Mouse (Mus musculus) left cerebral cortex, postnatal 25 days (tissue): ENCODE measurements around the gene Pde6c. TPM values are rescaled to one million over a fixed set of nuclear protein-coding genes. Genes with fewer than 3 reads are reported as not detected.

Experiments used
- DNase-seq, 2 experiments: peaks; one replicate each; pipeline ENCODE4 v3.0.0; 2022; ENCODE audit warnings: low spot score in 2 of 2, mixed read lengths in 1 of 2
- intact Hi-C: fragments of 180-260 bp; cut with DNase I; formaldehyde crosslinking; loops from one replicate; pipeline ENCODE4 v1.15.1; 2025
- total RNA-seq, 2 experiments: library from RNA; stranded (reverse); gene quantifications; 2 replicates each; pipeline ENCODE4 v1.2.3; 2021

The Pde6c gene
- total RNA-seq, 2 experiments from 2014 or later: 0.34 to 0.69 TPM

DNA sequence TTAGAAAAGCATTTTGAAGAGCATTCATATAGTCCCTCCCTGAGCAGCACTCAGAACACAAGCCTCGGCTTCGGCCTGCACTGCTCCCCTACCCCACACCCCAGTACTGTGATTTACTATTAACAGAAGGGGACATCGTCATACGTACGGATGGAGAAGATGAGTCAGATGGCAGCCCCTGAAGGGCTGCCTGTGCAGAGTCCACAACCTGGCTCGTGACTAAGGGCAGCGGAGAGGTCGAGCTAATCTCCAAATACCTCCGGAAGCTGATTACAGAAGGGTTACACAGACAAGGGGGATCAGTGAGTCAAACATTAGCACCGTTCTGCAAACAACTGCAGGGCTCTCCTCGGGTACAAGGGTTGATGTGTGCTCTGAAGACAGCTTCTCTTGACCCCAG lies 1.4 kb downstream of the Pde6c start:
- intact Hi-C loops: no loop called here
- no peak for DNase-seq

GRCm38 (mm10) chr19:38134806-38135205 lies 2.2 kb downstream of the Pde6c start:
- DNase-seq: no peak
- intact Hi-C loops: no loop called here

GRCm38 (mm10) chr19:38143540-38144271 lies 11.1 kb downstream of the Pde6c start:
- no peak for DNase-seq
- intact Hi-C loops: no loop called here

DNA sequence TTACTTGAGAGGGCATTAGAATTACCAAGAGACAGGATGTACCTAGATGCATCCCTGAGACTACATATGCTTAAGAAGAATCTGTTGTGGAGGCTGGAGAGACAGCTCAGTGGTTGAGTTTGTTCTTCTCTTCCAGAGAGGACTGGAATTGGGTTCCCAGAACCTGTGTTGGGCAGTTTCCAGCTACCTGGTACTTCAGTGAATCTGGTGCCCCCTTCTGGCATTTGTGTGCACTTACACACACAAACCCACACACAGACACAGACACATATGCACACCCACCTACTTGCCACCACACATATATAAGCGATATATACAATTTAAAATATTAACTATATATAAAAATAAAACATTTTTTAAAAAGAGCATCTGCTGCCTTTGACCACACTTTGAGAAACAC lies 23.7 kb downstream of the Pde6c start:
- intact Hi-C loops: no loop called here
- DNase-seq: no peak

GRCm38 (mm10) chr19:38161648-38162354 lies 29.2 kb downstream of the Pde6c start:
- no peak for DNase-seq
- intact Hi-C loops: no loop called here

GRCm38 (mm10) chr19:38164633-38165032 lies 32.1 kb downstream of the Pde6c start:
- no peak for DNase-seq
- intact Hi-C loops: no loop called here

DNA sequence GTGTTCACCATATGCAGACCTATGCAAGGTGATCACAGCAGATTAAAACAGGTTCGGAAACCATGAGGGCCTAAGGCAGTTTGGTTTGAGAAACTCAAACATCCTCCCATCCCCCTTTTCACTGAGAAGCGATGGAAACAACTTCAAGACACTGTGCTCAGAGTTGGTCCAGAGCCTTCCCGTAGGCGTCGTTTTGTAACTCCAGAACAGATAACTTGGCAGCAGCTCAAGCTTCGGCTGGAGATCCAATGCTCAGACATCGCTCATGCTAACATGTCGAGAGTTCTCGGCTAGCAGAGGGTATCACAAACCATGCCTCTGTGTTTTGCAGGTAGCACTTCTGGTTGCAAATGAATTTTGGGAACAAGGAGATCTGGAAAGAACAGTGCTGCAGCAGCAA lies 47.1 kb downstream of the Pde6c start:
- intact Hi-C loops: no loop called here
- DNase-seq: peak in 1 of 2 experiments; percentile 52

DNA sequence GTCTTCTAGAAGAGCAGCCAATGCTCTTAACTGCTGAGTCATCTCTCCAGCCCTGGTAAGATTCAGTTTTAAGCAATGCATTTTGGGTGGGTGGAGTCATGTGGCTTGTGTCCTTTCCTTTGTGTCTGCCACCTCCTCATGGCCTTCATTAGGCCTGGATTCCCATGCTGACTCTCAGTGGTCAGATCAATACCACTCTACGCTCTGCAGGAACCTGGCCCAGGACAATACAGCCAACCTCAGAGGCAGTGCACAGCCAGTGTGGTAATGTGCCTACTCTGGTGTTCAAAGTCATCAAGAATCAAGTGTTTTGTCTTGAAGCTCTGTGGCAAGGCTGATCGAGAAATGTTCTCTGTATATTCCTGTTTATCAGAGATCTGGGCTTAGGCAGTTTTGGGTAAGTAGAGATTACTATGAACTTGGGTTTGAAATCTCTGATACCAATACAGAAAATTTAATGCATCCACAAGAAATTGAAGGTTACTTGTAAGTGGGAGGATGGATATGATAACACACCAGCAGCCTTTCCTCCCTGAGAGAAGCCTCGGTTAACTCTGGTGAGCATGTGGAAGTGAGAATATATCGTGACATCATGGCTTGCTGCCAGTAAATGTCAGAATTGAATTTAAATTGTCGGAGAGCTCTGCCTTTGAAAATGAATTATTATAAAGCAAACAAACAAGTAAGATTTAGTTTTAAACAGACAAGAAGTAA lies 54.2 kb downstream of the Pde6c start:
- no peak for DNase-seq

GRCm38 (mm10) chr19:38187345-38187680 lies 54.7 kb downstream of the Pde6c start:
- intact Hi-C loops: no loop called here
- DNase-seq: peak in 1 of 2 experiments; percentile 66

More for the DNA sequence above, 54.2 kb downstream of the Pde6c start:
- intact Hi-C loops: no loop called here

- intact Hi-C loops: no loop called here
- no peak for DNase-seq
These were observed 58.0 kb downstream of the Pde6c start for GRCm38 (mm10) chr19:38190606-38191005.

DNA sequence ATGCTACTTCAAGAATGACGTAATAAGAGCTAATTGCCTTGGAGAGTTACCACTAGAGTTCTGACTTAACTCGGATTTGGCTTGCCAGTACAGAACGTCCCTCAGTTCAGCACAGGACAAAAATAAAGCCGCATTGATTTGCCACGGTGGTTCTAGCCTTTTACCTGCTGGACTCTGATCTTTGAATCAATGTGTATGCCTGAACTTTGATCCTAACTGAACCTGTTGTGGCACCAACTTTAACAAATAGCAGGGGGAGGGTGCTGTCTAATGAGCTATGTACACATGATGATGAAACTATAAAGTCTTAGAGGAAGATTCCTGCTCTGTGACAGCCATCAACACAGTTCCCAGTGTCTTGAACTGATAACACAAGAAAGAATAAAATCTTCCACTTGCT lies 58.9 kb downstream of the Pde6c start:
- intact Hi-C loops: no loop called here
- DNase-seq: no peak

- DNase-seq: no peak
- intact Hi-C loops: loop anchor here (5.0 kb wide), 1 partner anchor 118 kb away; no protein-coding TSS in a partner anchor
These were observed 62.7 kb downstream of the Pde6c start for GRCm38 (mm10) chr19:38195245-38195644.

- intact Hi-C loops: loop anchor here (2.0 to 5.0 kb wide), 2 partner anchors 121 to 244 kb away; no protein-coding TSS in a partner anchor
- peak in 1 of 2 experiments; percentile 57 for DNase-seq
These were observed 66.2 kb downstream of the Pde6c start for GRCm38 (mm10) chr19:38198731-38199130.

- DNase-seq: peak in 1 of 2 experiments; percentile 33
- intact Hi-C loops: loop anchor here (2.0 to 5.0 kb wide), 2 partner anchors 126 to 146 kb away; no protein-coding TSS in a partner anchor
These were observed 74.1 kb downstream of the Pde6c start for GRCm38 (mm10) chr19:38206669-38207068.

DNA sequence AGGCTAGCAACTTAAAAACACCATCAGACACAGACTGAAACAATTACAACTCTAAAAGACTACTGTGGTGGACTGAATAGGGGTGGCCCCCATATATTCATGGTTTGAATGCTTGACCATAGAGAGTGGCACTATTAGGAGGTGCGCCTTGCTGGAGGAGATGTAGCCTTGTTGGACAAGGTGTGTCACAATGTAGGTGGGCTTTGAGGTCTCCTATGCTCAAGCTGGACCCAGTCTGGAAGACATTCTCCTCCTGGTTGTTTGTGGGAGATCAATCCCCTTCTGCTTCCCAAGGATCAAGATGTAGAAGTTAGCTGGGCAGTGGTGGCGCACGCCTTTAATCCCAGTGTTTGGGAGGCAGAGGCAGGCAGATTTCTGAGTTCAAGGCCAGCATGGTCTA lies 85.1 kb downstream of the Pde6c start:
- no peak for DNase-seq
- intact Hi-C loops: no loop called here

- intact Hi-C loops: loop anchor here (5.0 kb wide), 1 partner anchor 129 kb away; no protein-coding TSS in a partner anchor
- DNase-seq: peak in 1 of 2 experiments; percentile 33
These were observed 90.8 kb downstream of the Pde6c start for GRCm38 (mm10) chr19:38223356-38223904.

- intact Hi-C loops: loop anchor here (1.0 to 5.0 kb wide), 4 partner anchors 14 to 128 kb away; partner anchors contain the start of gene Lgi1
- DNase-seq: peak; percentile 96 to 97
These were observed 91.5 kb downstream of the Pde6c start, which contains the start of gene Fra10ac1 for GRCm38 (mm10) chr19:38223905-38224684. Fra10ac1 (minus strand) TSS chr19:38224156.

DNA sequence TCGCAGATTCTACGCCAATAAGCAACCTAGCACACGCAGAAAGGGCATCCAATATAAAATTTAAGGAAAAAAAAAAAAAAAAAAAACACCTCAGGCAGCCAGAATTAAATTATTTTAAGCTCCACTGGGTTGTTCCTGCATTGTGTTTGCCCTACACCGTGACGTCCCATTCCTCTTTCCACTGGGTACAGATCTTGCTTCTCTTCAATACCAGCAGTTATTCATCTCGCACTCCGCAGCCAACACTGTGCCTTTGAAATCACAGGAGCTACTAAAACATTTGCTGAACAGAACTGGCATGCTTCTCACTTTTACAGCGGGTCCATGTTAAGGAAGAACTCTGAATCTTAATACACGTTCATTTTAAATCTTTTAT lies 92.1 kb downstream of the Pde6c start:
- DNase-seq: peak; percentile 57 to 77
- intact Hi-C loops: loop anchor here (1.0 to 5.0 kb wide), 4 partner anchors 14 to 128 kb away; partner anchors contain the start of gene Lgi1

DNA sequence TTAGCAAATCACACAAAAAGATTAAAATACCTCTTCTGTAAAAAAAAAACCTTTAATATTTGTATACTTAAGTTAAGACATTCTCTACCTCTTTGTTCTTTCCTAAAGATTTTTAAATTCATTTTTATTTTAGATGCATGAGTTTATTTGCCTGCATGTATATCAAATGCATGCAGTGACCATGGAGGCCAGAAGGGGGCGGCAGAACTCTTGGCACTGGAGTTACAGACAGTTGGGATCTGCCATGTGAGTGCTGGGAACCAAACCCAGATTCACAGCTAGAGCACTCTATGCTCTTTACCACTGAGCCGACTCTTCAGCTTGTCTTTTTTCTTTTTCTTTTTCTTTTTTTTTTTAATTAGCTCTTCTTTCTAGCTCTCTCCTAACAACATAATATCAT lies 96.1 kb downstream of the Pde6c start:
- intact Hi-C loops: no loop called here
- DNase-seq: no peak
